Mouse (Mus musculus): ENCODE measurements around the gene Cep55. TPM values are rescaled to one million over a fixed set of nuclear protein-coding genes. Genes with fewer than 3 reads are reported as not detected.

Cep55 gene
- total RNA-seq, 2 experiments from 2014 or later: 4.6 to 4.7 TPM

DNA sequence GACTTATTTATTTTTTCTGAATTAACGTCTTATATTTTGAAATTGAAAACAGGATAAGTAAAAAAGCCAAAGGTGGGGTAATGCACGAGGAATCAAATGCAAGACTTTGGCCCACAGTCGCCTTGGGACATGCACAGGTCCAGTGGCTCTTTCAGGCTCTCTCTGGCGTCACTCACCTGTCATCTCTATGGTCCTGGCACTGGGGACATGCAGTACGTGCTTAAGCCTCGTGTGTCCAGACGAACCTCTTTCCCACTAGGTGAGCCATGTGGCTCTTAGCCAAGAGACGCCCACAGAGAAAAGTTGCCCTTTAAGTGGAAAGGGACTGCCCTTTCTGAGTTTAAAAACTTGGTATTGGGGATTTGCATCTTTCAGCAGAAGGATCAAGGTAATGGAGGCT is 34.5 kb downstream of the Cep55 start:
- ATAC-seq (replicated peaks; ENCODE audit: low FRiP score, low TSS enrichment, poor library complexity, severe bottlenecking): no peak

DNA sequence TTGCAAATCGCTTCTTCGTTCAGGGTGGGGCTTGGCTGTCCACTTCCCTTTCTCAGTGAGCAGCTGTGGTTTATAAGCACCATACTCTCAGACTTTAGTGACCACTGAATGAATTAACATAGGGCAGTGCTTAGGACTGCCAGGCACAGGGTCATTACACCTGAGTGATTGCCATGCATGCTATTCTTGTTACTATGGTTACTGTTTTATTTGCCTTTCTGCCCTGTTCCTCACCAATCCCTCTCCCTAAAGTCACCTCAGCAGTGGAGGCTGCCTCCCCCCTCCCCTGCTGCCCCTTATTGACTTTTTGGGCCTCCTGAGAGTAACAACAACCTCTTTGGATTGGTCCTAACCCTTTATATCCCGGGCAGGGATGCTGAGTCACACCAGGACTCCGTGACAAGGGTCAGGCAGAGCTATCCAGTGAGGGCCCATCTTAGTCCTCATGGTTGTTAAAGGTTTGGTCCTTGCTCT is 36.7 kb downstream of the Cep55 start:
- no peak for ATAC-seq (replicated peaks; ENCODE audit: low FRiP score, low TSS enrichment, poor library complexity, severe bottlenecking)

DNA sequence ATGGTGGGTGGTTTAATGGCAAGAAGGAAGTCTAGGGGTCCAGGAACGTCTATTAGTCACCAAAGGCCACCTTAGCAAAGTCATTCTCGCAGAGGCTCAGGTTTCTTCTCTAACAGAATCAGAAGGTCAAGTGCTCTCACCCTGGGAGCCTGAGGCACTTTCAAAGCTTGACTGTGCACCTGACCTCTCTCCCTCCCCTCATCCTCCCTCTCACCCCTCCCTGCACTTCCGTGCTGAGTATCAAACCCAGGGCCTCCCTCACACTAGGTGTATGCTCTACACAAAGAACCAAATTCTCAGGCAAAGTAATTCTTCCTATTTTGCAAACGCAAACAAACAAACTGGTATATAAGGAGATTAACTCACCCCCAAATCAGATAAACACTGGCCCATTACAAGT is 41.4 kb downstream of the Cep55 start:
- ATAC-seq (replicated peaks; ENCODE audit: low FRiP score, low TSS enrichment, poor library complexity, severe bottlenecking): no peak

DNA sequence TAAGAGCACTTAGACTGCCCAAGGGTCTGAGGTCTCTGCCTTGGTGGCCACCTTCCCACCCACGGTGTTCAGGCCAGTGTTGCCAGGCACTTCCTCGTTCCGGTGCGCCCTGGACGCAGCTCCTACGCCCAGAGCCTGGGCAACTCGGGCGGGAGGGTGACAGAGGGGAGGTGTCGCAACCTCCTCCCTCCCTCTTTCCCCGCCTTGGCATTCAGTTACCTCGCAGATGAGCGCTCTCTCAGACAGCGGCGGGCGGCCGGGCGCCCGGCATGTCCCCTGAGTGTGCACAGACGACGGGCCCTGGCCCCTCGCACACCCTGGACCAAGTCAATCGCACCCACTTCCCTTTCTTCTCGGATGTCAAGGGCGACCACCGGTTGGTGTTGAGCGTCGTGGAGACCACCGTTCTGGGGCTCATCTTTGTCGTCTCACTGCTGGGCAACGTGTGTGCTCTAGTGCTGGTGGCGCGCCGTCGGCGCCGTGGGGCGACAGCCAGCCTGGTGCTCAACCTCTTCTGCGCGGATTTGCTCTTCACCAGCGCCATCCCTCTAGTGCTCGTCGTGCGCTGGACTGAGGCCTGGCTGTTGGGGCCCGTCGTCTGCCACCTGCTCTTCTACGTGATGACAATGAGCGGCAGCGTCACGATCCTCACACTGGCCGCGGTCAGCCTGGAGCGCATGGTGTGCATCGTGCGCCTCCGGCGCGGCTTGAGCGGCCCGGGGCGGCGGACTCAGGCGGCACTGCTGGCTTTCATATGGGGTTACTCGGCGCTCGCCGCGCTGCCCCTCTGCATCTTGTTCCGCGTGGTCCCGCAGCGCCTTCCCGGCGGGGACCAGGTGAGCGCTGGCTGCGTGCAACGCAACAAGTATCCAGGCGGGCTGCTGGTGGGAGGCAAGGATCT is 42.3 kb downstream of the Cep55 start, which contains the start of gene Ffar4:
Gene Ffar4, plus strand, starts transcription at position 214 of the 901 bp plus-strand sequence.
- ATAC-seq (replicated peaks; ENCODE audit: low FRiP score, low TSS enrichment, poor library complexity, severe bottlenecking): no peak

DNA sequence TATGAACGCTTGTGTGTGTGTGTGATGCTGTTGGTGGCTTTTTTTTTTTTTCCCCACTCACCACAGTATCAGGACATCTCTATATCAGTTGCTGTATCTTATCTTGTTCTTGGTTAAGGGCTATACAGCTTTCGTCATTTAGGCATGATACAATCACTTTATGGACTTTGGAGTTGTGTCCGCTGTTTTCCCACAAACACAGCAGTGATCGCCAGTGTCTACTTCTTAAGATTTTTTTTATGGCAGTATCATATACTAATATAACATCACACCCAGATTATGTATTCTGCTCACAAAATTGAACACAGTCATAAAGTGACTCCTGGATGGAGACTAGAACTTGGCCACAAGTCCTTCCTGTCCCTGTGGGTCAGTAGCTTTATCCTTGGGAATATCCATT is 53.1 kb downstream of the Cep55 start:
- ATAC-seq (replicated peaks; ENCODE audit: low FRiP score, low TSS enrichment, poor library complexity, severe bottlenecking): no peak

DNA sequence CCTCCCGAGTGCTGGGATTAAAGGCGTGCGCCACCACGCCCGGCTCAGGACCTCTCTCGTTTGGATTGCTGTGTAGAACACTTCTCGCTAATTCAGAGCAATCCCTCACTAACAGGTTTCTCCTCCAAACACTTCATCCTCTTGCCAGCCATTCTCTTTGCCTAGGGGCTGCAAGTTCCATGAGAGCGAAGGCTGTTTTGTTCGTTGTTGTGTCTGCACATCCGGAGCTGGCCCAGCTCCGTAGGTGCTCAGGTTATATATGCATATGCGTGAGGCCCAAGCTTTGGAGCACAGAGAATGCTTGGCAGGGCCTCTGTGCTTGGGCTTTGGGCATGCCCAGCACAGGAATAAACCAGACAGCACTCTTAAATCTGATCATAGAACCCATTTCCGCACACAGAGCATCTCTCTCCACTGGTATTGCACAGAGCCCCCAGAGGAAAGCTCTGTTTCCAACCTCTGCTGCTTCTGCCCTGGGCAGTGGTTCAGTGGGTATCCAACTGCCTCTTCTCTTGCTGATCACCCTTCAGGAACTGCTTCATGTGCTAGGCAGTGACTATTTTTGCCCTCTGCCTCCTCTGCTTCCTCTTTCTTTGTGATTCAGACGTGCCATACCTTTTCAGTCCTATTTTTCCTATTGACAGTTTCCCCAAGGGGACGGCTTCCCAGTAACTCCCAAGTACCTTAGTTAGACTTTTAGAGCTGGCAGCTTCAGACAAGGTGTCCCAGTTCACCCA is 54.9 kb downstream of the Cep55 start:
- no peak for ATAC-seq (replicated peaks; ENCODE audit: low FRiP score, low TSS enrichment, poor library complexity, severe bottlenecking)

DNA sequence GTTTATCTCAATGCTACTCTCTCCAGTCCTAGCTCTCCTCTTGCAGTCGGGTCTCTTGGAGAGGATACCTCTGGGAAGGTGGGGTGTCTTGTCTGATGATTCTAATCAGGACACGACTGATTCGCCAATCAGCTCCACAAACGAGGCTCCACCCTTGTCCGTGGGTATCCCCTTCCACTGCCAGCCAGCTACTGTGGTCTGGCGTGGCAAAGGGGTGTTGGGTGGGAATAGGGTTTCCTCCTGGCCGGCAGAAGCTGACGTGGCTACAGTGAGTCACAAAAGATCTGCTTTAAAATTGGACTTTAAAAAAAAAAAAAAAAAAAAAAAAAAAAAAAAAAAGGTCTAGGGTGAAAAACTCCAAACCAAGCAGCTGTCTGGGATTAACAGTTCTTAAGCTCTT is 56.2 kb downstream of the Cep55 start:
- no peak for ATAC-seq (replicated peaks; ENCODE audit: low FRiP score, low TSS enrichment, poor library complexity, severe bottlenecking)

DNA sequence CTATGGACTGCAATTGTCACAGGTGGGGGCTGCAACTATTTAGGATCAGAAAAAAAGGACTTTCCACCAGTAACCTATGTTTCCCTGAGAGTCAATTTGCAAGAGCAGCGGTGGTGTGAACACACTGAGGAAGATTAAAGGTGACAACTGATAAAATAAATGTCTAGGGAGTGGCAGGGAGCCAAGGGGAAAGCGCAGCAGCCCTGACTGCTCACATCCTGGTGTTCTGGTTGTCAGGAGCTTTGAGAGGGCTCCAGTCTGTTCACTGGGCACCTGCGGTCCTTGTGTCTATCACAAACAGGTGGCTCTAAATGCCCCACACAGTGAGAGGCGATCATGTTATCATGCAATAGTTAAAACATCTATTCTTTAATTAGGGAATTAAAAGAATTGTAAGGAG is 57.8 kb downstream of the Cep55 start:
- ATAC-seq (replicated peaks; ENCODE audit: low FRiP score, low TSS enrichment, poor library complexity, severe bottlenecking): no peak

DNA sequence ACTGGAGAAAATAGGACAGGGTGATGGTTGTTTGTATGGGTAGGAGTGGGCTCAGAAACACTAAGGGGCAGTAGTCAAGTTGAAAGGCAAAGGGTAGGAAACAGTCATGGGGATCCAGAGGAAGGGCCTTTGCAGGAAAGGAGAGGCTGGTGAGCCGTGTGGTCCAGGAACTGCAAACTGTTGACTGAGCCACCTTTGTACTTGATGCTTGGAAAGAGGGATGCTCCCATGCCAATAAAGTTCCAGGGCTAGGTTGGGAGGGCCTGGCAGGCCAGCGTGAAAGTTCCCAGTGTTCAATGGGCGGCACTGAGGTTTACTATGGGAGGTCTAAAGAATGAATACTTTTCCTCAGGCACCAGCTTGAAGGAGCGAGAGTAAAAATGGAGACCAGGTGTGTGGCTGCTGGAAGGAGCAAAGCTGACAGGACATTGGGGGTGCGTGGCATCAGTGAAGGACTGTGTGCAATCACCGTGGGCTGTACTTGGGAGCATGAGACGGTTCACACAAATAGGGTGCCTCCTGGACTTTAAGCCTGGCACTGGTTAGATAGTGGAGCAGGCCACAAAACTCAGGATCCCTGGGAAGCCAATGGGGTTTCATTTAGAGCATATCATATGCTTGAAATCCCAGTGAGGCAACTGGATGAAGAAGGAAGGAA is 60.2 kb downstream of the Cep55 start:
- no peak for ATAC-seq (replicated peaks; ENCODE audit: low FRiP score, low TSS enrichment, poor library complexity, severe bottlenecking)

DNA sequence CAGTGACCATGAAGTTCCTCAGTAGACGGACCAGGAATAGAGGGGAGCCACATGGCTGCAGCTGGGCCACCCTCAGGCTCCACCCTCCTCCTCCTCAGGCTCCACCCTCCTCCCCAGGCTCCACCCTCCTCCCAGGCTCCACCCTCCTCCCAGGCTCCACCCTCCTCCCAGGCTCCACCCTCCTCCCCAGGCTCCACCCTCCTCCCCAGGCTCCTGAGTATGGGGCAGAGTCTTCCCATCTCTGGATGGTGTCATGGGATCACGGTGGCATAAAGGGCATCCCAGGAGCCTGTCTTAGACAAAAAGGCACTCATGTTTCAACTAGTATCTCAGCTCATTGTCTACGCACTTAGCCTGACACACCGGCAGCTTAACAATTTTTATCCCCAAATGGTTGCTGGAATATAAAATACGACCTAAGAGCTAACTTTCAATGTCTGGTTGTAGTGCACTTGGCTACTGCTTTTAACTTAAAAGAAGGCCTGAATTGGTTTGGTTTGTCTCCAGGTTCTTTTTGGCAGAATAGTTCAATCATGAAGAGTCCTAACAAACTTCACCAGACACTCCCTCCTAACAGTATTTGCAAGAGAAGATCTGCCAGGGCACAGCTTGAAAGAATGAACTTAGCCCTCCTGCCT is 65.4 kb downstream of the Cep55 start:
- no peak for ATAC-seq (replicated peaks; ENCODE audit: low FRiP score, low TSS enrichment, poor library complexity, severe bottlenecking)

DNA sequence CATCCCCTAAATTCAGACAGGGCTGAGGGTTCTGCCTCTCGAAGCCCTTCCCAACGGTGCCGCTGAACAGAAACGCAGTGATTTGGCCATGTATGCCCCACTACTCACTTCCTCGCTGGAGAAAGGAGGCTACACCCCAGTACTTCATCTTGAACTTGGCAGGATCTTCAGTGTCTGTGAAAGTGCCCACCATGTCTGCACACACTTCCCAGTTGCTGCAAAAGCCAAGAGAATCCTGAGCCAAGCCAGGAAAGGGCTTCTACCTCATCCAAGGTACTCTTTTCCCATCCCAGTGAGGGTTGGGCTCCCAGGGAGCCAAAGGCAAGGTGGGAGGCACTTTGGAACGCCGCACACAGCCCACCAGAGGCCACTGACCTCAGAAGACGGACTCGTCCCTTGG is 69.1 kb downstream of the Cep55 start:
- no peak for ATAC-seq (replicated peaks; ENCODE audit: low FRiP score, low TSS enrichment, poor library complexity, severe bottlenecking)

Other genes starting within 250 kb of the Cep55 start
- gene Myof, start 11.4 kb upstream of the Cep55 start, total RNA-seq (2014; fragmentation: Nextera tagmentation): not detected in 2 replicates
- gene Myof, start 11.4 kb upstream of the Cep55 start, total RNA-seq (2017): 0.23 and 0.53 TPM in 2 replicates
- not detected in 2 replicates for gene Ffar4, start 42.1 kb downstream of the Cep55 start, total RNA-seq (2014; fragmentation: Nextera tagmentation)
- gene Ffar4, start 42.1 kb downstream of the Cep55 start, total RNA-seq (2017): not detected in 2 replicates
- gene Rbp4, start 70.3 kb downstream of the Cep55 start, total RNA-seq (2014; fragmentation: Nextera tagmentation): not detected in 2 replicates
- not detected in 2 replicates for gene Rbp4, start 70.3 kb downstream of the Cep55 start, total RNA-seq (2017)
- gene Pde6c, start 77.8 kb downstream of the Cep55 start, total RNA-seq (2014; fragmentation: Nextera tagmentation): not detected in 2 replicates
- gene Pde6c, start 77.8 kb downstream of the Cep55 start, total RNA-seq (2017): not detected in 2 replicates
- gene Fra10ac1, start 169.1 kb downstream of the Cep55 start, total RNA-seq (2014; fragmentation: Nextera tagmentation): 27.1 and 38.3 TPM in 2 replicates
- 38.5 and 49.8 TPM in 2 replicates for gene Fra10ac1, start 169.1 kb downstream of the Cep55 start, total RNA-seq (2017)
- gene Lgi1, start 209.5 kb downstream of the Cep55 start, total RNA-seq (2014; fragmentation: Nextera tagmentation): not detected in 2 replicates
- gene Lgi1, start 209.5 kb downstream of the Cep55 start, total RNA-seq (2017): not detected in 2 replicates

Measured in megakaryocyte-erythroid progenitor cell, adult 5-6 weeks (primary cell).